Mouse (Mus musculus) heart, postnatal 10 days (tissue): ENCODE data around the gene Aars2. TPM values are rescaled to one million over a fixed set of nuclear protein-coding genes. Genes with fewer than 3 reads are reported as not detected.

Experiments used
- DNase-seq, 2 experiments: peaks; one replicate each; pipeline ENCODE4 v3.0.0; 2021
- intact Hi-C: fragments of 180-260 bp; cut with DNase I; formaldehyde crosslinking; loops from one replicate; pipeline ENCODE4 v1.15.1; 2025
- total RNA-seq, 2 experiments: library from RNA; stranded (reverse); gene quantifications; 2 replicates each; pipeline ENCODE4 v1.2.3; 2021

Gene Aars2
- 10 to 100 TPM; 19.3 to 20.2 TPM for total RNA-seq

DNA sequence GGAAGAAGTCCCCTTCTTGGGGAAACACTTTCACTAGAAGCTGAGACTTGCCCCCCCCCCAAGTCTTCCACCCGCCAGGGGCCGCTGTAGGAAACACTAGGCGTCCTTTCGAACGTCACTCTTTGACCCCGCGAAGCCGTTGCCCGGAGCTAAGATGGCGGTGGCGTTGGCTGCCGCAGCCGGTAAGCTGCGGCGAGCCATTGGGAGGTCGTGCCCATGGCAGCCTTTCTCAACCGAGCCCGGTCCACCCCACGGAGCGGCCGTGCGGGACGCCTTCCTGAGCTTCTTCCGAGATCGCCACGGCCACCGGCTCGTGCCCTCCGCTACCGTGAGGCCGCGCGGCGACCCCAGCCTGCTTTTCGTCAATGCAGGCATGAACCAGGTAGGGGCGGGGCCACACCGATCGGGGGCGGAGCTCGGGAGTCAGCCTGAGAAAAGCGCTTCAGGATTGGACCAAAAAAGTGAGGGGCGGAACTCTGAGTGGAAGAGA is at the start of gene Aars2:
Gene Aars2, plus strand, starts transcription at position 142 of the 490 bp plus-strand sequence.
- peak; percentile 96 to 97 for DNase-seq
- intact Hi-C loops = no loop called here

DNA sequence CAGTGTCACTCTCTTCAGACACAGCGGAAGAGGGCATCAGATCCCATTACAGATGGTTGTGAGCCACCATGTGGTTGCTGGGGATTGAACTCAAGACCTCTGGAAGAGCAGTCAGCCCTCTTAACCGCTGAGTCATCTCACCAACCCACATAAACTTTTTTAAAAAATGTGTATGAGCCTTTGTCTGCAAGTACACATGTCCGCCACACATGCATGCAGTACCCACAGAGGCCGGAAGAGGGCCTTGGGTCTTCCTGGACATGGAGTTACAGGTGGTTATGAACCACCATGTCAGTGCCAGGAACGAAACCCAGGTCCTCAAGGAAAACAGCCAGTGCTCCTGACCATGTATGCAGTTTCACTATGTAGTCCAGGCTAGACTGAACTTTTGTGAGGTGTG is 49.2 kb upstream of the Aars2 start:
- DNase-seq = no peak
- intact Hi-C loops = no loop called here

GRCm38 (mm10) chr17:45458516-45458915 is 48.1 kb upstream of the Aars2 start:
- intact Hi-C loops = no loop called here
- DNase-seq = no peak

GRCm38 (mm10) chr17:45459062-45459461 is 47.6 kb upstream of the Aars2 start:
- intact Hi-C loops = no loop called here

DNA sequence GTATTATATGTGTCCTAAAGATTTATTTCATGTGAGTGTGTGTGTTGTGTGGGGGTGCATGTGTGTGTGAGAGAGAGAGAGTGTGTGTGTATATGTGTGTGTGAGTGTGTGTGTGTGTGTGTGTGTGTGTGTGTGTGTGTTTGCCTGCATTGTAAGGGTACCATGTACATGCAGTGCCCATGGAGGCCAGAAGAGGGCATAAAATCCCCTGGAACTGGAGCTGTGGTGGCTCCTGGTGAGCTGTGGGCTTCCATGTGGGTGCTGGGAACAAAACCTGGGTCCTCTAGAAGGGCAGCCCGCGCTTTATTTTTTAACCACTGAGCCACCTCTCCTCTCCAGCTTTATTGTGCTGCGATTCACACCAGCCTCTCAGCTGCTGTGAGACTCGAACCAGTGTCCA is 44.1 kb upstream of the Aars2 start:
- intact Hi-C loops = no loop called here
- no peak for DNase-seq

More at GRCm38 (mm10) chr17:45459062-45459461, 47.6 kb upstream of the Aars2 start:
- no peak for DNase-seq

- intact Hi-C loops = no loop called here
- DNase-seq = no peak
These were observed 42.4 kb upstream of the Aars2 start for GRCm38 (mm10) chr17:45464255-45464654.

DNA sequence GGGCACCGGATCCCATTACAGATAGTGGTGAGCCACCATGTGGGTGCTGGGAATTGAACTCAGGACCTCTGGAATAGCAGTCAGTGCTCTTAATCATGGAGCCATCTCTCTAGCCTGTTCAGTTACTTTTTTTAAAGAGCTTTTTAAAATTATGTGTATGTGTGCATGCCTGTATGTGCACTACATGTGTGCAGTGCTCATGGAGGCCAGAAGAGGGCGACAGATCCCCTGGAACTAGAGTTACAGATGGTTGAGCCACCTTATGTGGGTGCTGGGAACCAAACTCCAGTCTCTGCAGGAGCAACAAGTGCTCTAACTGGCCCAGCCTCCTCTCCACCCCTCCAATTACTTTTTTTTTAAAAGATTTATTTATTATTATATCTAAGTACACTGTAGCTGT is 39.9 kb upstream of the Aars2 start:
- intact Hi-C loops = no loop called here
- no peak for DNase-seq

GRCm38 (mm10) chr17:45468302-45468701 is 38.3 kb upstream of the Aars2 start:
- DNase-seq = no peak
- intact Hi-C loops = no loop called here

- intact Hi-C loops = no loop called here
These were observed 35.9 kb upstream of the Aars2 start for GRCm38 (mm10) chr17:45470726-45471125.

GRCm38 (mm10) chr17:45473667-45474066 is 33.0 kb upstream of the Aars2 start:
- intact Hi-C loops = no loop called here

More at GRCm38 (mm10) chr17:45470726-45471125, 35.9 kb upstream of the Aars2 start:
- no peak for DNase-seq

GRCm38 (mm10) chr17:45474146-45474545 is 32.5 kb upstream of the Aars2 start:
- no peak for DNase-seq
- intact Hi-C loops = no loop called here

More at GRCm38 (mm10) chr17:45473667-45474066, 33.0 kb upstream of the Aars2 start:
- DNase-seq = no peak

DNA sequence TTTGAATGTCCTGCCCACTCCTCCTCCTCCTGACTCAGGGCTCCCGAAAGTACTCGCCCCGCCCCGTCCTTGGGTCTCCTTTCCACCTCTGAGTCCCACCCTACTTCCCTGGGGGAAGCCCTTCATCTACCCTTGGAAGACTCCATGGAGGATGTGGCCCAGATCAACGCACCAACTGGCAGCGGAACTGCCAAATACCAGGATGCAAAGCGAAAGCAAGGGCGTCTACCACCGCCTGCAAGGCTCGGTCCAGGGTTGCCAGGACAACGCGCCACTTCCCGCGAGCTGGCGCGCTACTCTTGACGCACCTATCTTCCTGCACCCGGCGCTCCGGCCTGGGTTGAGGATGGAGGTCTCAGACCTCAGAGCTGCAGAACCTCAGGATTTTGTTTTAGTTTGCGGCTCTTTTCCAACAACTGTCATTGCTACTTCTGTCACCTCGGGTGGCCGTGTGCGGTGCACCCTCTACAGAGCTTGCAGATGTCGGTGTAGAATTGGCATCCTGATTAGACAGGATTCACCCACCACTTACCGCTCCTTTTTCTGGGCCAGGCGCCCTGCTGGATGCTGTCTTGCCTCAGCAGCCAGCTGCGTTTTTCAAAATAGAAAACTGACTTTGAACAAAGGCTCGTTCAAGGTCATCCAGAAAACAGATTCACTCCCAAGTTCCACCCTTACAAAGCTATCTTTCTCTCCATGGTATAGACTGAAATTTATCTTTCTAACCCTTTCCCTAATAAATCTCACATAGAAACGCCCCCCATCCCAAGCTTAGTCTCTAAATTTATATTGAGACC is 31.8 kb upstream of the Aars2 start, which contains the start of gene Spats1:
Gene Spats1, minus strand, starts transcription at position 747 of the 797 bp plus-strand sequence.
- intact Hi-C loops = loop anchor here (5.0 kb wide), 1 partner anchor 167 kb away; no protein-coding TSS in a partner anchor
- DNase-seq = peak; percentile 65 to 69

- intact Hi-C loops = loop anchor here (1.0 to 5.0 kb wide), 2 partner anchors 74 to 164 kb away; no protein-coding TSS in a partner anchor
- DNase-seq = peak; percentile 81 to 89
These were observed 28.3 kb upstream of the Aars2 start for GRCm38 (mm10) chr17:45478234-45478825.

DNA sequence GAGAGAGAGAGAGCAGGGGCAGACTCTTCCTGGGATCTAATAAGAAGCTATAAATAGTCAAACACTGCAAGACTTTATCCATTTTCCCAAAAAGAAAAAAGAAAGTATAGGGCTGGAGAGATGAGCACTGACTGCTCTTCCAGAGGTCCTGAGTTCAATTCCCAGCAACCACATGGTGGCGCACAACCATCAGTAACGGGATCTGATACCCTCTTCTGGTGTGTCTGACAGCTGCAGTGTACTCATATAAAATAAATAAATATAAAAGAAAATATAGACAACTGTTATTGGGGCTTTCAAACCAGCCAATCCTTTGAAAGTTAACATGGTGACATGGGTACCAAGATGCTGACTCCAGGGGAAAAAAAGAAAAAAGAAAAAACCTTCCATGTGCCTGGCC is 26.2 kb upstream of the Aars2 start:
- DNase-seq = no peak
- intact Hi-C loops = no loop called here

GRCm38 (mm10) chr17:45485581-45485980 is 21.1 kb upstream of the Aars2 start:
- DNase-seq = no peak
- intact Hi-C loops = no loop called here

DNA sequence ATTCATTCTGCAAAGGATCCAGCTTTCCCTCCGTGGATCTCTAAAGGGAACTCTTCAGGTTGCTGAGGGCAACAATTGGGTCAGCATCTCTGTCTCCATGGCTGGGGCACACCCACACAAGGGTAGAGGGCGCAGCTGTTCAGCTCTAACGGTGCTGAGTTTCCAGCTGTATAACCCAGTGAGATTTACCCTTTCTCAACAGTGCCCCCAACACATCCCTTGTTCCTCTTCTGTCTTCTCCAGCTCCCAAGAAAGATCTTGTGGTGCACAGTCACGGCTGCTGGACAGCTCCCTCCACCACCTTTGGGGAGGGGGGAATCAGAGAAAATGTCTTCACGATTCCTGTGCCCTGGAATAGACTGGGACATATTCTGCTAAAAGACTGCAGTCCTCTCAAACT is 19.4 kb upstream of the Aars2 start:
- intact Hi-C loops = no loop called here

GRCm38 (mm10) chr17:45488321-45489254 is 18.1 kb upstream of the Aars2 start:
- intact Hi-C loops = no loop called here
- no peak for DNase-seq

More for the DNA sequence above, 19.4 kb upstream of the Aars2 start:
- no peak for DNase-seq

GRCm38 (mm10) chr17:45489736-45490135 is 16.9 kb upstream of the Aars2 start:
- intact Hi-C loops = no loop called here
- DNase-seq = no peak

DNA sequence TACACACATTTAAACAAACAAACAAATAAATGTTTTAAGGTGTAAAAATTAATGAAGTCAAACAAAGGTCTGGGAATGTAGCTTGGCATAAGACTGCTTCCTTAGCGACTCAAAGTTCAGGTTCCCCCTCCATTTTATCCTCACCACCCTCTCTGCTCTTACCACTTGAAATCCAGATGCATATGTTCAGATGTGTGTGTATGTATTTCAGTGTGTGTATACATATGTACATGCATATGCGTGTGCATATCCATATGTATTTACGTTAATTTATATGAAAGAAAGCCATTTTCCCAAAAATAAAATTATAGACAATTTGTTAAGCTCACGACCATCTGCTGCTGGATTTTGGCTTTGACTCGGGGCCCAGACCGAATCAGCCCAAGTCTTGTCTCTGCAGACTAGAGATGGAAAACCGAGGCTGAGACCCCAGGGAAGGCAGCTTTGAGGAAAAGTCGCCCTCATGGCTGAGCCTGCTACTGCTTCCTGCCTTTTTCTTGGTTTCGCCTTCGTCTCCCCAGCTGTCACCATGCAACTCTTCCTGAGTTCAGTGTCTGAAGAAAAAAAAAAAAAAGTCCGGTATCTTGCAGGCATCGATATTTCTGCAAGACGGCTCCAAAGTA is 16.0 kb upstream of the Aars2 start:
- intact Hi-C loops = no loop called here
- no peak for DNase-seq

DNA sequence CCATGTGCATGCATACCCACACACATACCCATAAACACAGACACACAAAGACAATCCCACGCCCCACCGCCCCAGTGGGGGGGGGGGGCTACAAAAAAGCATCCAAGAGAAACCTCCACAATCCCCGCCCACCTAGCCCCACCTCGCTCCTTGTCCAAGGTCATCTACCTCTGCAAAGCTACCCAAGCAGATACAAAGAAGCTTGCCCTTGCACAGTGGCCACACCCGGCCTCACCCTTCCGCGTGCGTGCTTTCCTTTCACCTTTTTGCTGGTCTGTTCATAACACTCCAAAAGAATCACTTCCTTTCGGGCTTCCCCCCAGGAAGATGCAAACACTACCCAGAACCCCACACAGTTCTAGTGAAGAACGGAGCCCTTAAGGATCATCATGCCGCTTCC is 11.2 kb upstream of the Aars2 start:
- intact Hi-C loops = no loop called here
- no peak for DNase-seq
